Mouse (Mus musculus) intestine, postnatal 0 days (tissue): ENCODE results near the gene Synm. TPM values are rescaled to one million over a fixed set of nuclear protein-coding genes. Genes with fewer than 3 reads are reported as not detected.

Source experiments
- ATAC-seq: fragments of 200-750 bp; cut with Nextera tagmentation; 2 replicates; pipeline ENCODE4 v1.8.0; 2017; ENCODE audit warnings: mild to moderate bottlenecking, moderate TSS enrichment, moderate library complexity
- H3K27ac ChIP-seq: fragments of 300-500 bp; sonication (generic); 2 replicates; pipeline ENCODE4 v1.5.1; 2014; ENCODE audit warnings: mild to moderate bottlenecking, low read depth, low read length, moderate library complexity
- H3K27me3 ChIP-seq: fragments of 300-500 bp; sonication (generic); replicated peaks from 2 replicates; pipeline ENCODE4 v1.6.1; 2014; ENCODE audit warnings: low read length, mixed read lengths; ENCODE audit not compliant: control insufficient read depth, insufficient read depth
- H3K36me3 ChIP-seq: fragments of 300-500 bp; sonication (generic); 2 replicates; pipeline ENCODE4 v1.6.1; 2014; ENCODE audit warnings: mild to moderate bottlenecking, moderate library complexity; ENCODE audit not compliant: control insufficient read depth, insufficient read depth
- H3K4me1 ChIP-seq: fragments of 300-500 bp; sonication (generic); replicated peaks from 2 replicates; pipeline ENCODE4 v1.6.1; 2014; ENCODE audit warnings: antibody characterized with exemption, low read length, mixed read lengths; ENCODE audit not compliant: control insufficient read depth, insufficient read depth
- H3K4me2 ChIP-seq: fragments of 300-500 bp; sonication (generic); replicated peaks from 2 replicates; pipeline ENCODE4 v1.6.1; 2014; ENCODE audit warnings: low read depth, mild to moderate bottlenecking, moderate library complexity
- H3K4me3 ChIP-seq: fragments of 300-500 bp; sonication (generic); 2 replicates; pipeline ENCODE4 v1.5.1; 2014; ENCODE audit warnings: low read depth, low read length
- H3K9ac ChIP-seq: fragments of 300-500 bp; sonication (generic); 2 replicates; pipeline ENCODE4 v1.6.1; 2014; ENCODE audit warnings: mild to moderate bottlenecking, low read depth, low read length
- H3K9me3 ChIP-seq: fragments of 300-500 bp; sonication (generic); 2 replicates; pipeline ENCODE4 v1.6.1; 2016; ENCODE audit warnings: mixed run types; ENCODE audit not compliant: control insufficient read depth
- CTCF ChIP-seq: sonication (generic); IDR thresholded peaks from 2 replicates; pipeline ENCODE4 v1.5.1; 2016; ENCODE audit warnings: low read depth, mild to moderate bottlenecking, control low read depth, antibody characterized with exemption, moderate library complexity
- WGBS: fragments of 180-500 bp; shearing (Covaris S2); extraction: QIAGEN DNeasy Blood & Tissue Kit; methylation state at CpG from one replicate; pipeline ENCODE4 v1.1.7; 2014; 5-methylcytosine and 5-hydroxymethylcytosine counted together
- polyA plus RNA-seq: library from polyadenylated mRNA; unstranded; fragments of >200 nt; fragmentation: Nextera tagmentation; extraction: Ambion mirVana; gene quantifications from 2 replicates; pipeline ENCODE4 v1.2.1, GENCODE M21; 2015

Synm gene
- polyA plus RNA-seq, 1 experiment from 2014 or later, result 12.6 TPM

- TF ChIP-seq CTCF, result no peak
- no peak overlapping the region for H3K4me3 ChIP-seq
- H3K27ac ChIP-seq, result no peak overlapping the region
- H3K4me2 ChIP-seq, result no peak overlapping the region
- no peak overlapping the region for H3K9ac ChIP-seq
- H3K36me3 ChIP-seq, result no peaks in the 10 kb centered on the region
- WGBS, result 24% methylated on average over 3 of the region's 3 CpGs
- no peaks in the 10 kb centered on the region for H3K9me3 ChIP-seq
- no peaks in the 10 kb centered on the region for H3K27me3 ChIP-seq
- ATAC-seq, result no peak
- H3K4me1 ChIP-seq, result no peaks in the 10 kb centered on the region
Measured at GRCm38 (mm10) chr7:67775623-67776022, 16.1 kb upstream of the Synm start.

GRCm38 (mm10) chr7:67772231-67772630 is 12.7 kb upstream of the Synm start:
- 88% methylated on average over 9 of the region's 9 CpGs for WGBS
- no peak overlapping the region for H3K4me3 ChIP-seq
- no peak for TF ChIP-seq CTCF
- no peaks in the 10 kb centered on the region for H3K4me1 ChIP-seq
- no peaks in the 10 kb centered on the region for H3K36me3 ChIP-seq
- H3K27me3 ChIP-seq, result no peaks in the 10 kb centered on the region
- ATAC-seq, result no peak
- H3K9me3 ChIP-seq, result no peaks in the 10 kb centered on the region
- no peak overlapping the region for H3K4me2 ChIP-seq
- H3K27ac ChIP-seq, result no peak overlapping the region
- H3K9ac ChIP-seq, result no peak overlapping the region

- Histone ChIP-seq H3K36me3 (no peaks in the 10 kb centered on the region), H3K27ac (no peak overlapping the region), H3K4me2 (no peak overlapping the region), H3K4me3 (no peak overlapping the region), H3K27me3 (no peaks in the 10 kb centered on the region), H3K9ac (no peak overlapping the region), H3K9me3 (no peaks in the 10 kb centered on the region), H3K4me1 (no peaks in the 10 kb centered on the region)
- no peak for TF ChIP-seq CTCF
- WGBS, result 91% methylated on average over 5 of the region's 5 CpGs
- ATAC-seq, result no peak
Measured at GRCm38 (mm10) chr7:67769487-67769886, 9.9 kb upstream of the Synm start.

GRCm38 (mm10) chr7:67768125-67768524 is 8.6 kb upstream of the Synm start:
- no peaks in the 10 kb centered on the region for H3K4me1 ChIP-seq
- no peak for TF ChIP-seq CTCF
- no peak for ATAC-seq
- no peaks in the 10 kb centered on the region for H3K27me3 ChIP-seq
- 70% methylated on average over 3 of the region's 3 CpGs for WGBS
- H3K9me3 ChIP-seq, result no peaks in the 10 kb centered on the region
- H3K4me3 ChIP-seq, result no peak overlapping the region
- H3K4me2 ChIP-seq, result no peak overlapping the region
- H3K9ac ChIP-seq, result no peak overlapping the region
- no peak overlapping the region for H3K27ac ChIP-seq
- no peaks in the 10 kb centered on the region for H3K36me3 ChIP-seq

- Histone ChIP-seq H3K9me3 (no peaks in the 10 kb centered on the region), H3K4me2 (no peak overlapping the region), H3K36me3 (no peaks in the 10 kb centered on the region), H3K4me1 (peaks cover 1% of the 10 kb centered on the region), H3K27ac (no peak overlapping the region), H3K27me3 (peaks cover 4% of the 10 kb centered on the region), H3K4me3 (no peak overlapping the region), H3K9ac (no peak overlapping the region)
- ATAC-seq, result no peak
- WGBS, result 65% methylated on average over 3 of the region's 3 CpGs
- no peak for TF ChIP-seq CTCF
Measured at GRCm38 (mm10) chr7:67763625-67764024, 4.1 kb upstream of the Synm start.

GRCm38 (mm10) chr7:67758858-67759628 is 499 bp downstream of the Synm start:
- H3K9me3 ChIP-seq, result no peaks in the 10 kb centered on the region
- H3K27ac ChIP-seq, result peak overlapping the region; percentile 35
- peak overlapping the region; percentile 55 for H3K4me3 ChIP-seq
- peak; percentile 23 for TF ChIP-seq CTCF
- peak; percentile 68 for ATAC-seq
- peaks cover 11% of the 10 kb centered on the region for H3K27me3 ChIP-seq
- H3K4me1 ChIP-seq, result peaks cover 3% of the 10 kb centered on the region
- peak overlapping the region; percentile 37 for H3K9ac ChIP-seq
- peak overlapping the region; percentile 95 for H3K4me2 ChIP-seq
- WGBS, result under 1% methylated on average over 91 of the region's 92 CpGs
- no peaks in the 10 kb centered on the region for H3K36me3 ChIP-seq

- ATAC-seq, result no peak
- no peaks in the 10 kb centered on the region for H3K9me3 ChIP-seq
- 2% methylated on average over 19 of the region's 19 CpGs for WGBS
- H3K4me1 ChIP-seq, result peaks cover 3% of the 10 kb centered on the region
- TF ChIP-seq CTCF, result no peak
- H3K27me3 ChIP-seq, result peaks cover 11% of the 10 kb centered on the region
- H3K9ac ChIP-seq, result peak overlapping the region; percentile 37; the same call in 1 of the 2 replicates
- peak overlapping the region; percentile 55 for H3K4me3 ChIP-seq
- H3K27ac ChIP-seq, result peak overlapping the region; percentile 35; the same call in 1 of the 2 replicates
- H3K4me2 ChIP-seq, result peak overlapping the region; percentile 95
- no peaks in the 10 kb centered on the region for H3K36me3 ChIP-seq
Measured at GRCm38 (mm10) chr7:67758506-67758857, 1.1 kb downstream of the Synm start.
